Mouse (Mus musculus): Measurements from ENCODE around the gene Snx32. TPM values are rescaled to one million over a fixed set of nuclear protein-coding genes. Genes with fewer than 3 reads are reported as not detected.
"Not testable (repeated sequence)": the region's sequence is repeated elsewhere in the genome, so short reads cannot be mapped to it uniquely, and the experiment has no call there.

Snx32 gene
- polyA plus RNA-seq, 1 experiment from 2014 or later = 10.1 TPM

- WGBS = 60% methylated on average over 17 of the region's 17 CpGs
- ATAC-seq (ENCODE audit: insufficient number of reproducible peaks, insufficient read depth, low FRiP score, low TSS enrichment, low read depth) = no peak
- Histone ChIP-seq H3K9me3 (peaks cover 7% of the 10 kb centered on the region; the same call in 1 of the 2 replicates), H3K9ac (replicated peaks) (no peak within 1 kb of the TSS), H3K4me1 (replicated peaks) (no peaks in the 10 kb centered on the region), H3K36me3 (no peaks in the 10 kb centered on the region; the same call in 1 of the 2 replicates), H3K4me3 (replicated peaks) (no peak within 1 kb of the TSS), H3K27me3 (no peaks in the 10 kb centered on the region), H3K4me2 (no peak within 1 kb of the TSS), H3K27ac (no peak within 1 kb of the TSS)
Observed at GRCm38 (mm10) chr19:5503687-5504086, 6.7 kb downstream of the Snx32 start, which contains the start of gene 1700020D05Rik. Gene 1700020D05Rik, minus strand, starts transcription at chr19:5503787.

- Histone ChIP-seq H3K4me1 (replicated peaks) (no peaks in the 10 kb centered on the region), H3K27me3 (no peaks in the 10 kb centered on the region), H3K9ac (replicated peaks) (no peak overlapping the region), H3K27ac (no peak overlapping the region), H3K4me2 (no peak overlapping the region), H3K36me3 (peaks cover 29% of the 10 kb centered on the region), H3K9me3 (no peaks in the 10 kb centered on the region), H3K4me3 (replicated peaks) (no peak overlapping the region)
- no peak for ATAC-seq (ENCODE audit: insufficient number of reproducible peaks, insufficient read depth, low FRiP score, low TSS enrichment, low read depth)
- 84% methylated on average over 2 of the region's 2 CpGs for WGBS
Observed at GRCm38 (mm10) chr19:5500330-5500875, 9.9 kb downstream of the Snx32 start.

GRCm38 (mm10) chr19:5496052-5496370, 14.3 kb downstream of the Snx32 start:
- ATAC-seq (ENCODE audit: insufficient number of reproducible peaks, insufficient read depth, low FRiP score, low TSS enrichment, low read depth) = no peak
- Histone ChIP-seq H3K4me3 (replicated peaks) (no peak overlapping the region), H3K27ac (no peak overlapping the region), H3K9ac (replicated peaks) (no peak overlapping the region), H3K4me2 (no peak overlapping the region), H3K4me1 (replicated peaks) (peaks cover 14% of the 10 kb centered on the region), H3K36me3 (peaks cover 64% of the 10 kb centered on the region), H3K9me3 (no peaks in the 10 kb centered on the region), H3K27me3 (no peaks in the 10 kb centered on the region)
- 82% methylated on average over 16 of the region's 16 CpGs for WGBS

GRCm38 (mm10) chr19:5495353-5496051, 14.8 kb downstream of the Snx32 start:
- H3K27me3 ChIP-seq = no peaks in the 10 kb centered on the region
- peaks cover 14% of the 10 kb centered on the region for H3K4me1 ChIP-seq (replicated peaks)
- no peak overlapping the region for H3K27ac ChIP-seq
- ATAC-seq (ENCODE audit: insufficient number of reproducible peaks, insufficient read depth, low FRiP score, low TSS enrichment, low read depth) = no peak
- WGBS = 83% methylated on average over 12 of the region's 12 CpGs
- H3K4me2 ChIP-seq = no peak overlapping the region
- no peaks in the 10 kb centered on the region for H3K9me3 ChIP-seq
- no peak overlapping the region for H3K4me3 ChIP-seq (replicated peaks)
- H3K36me3 ChIP-seq = peaks cover 64% of the 10 kb centered on the region
- no peak overlapping the region for H3K9ac ChIP-seq (replicated peaks)

GRCm38 (mm10) chr19:5494314-5494713, 16.0 kb downstream of the Snx32 start:
- no peak for ATAC-seq (ENCODE audit: insufficient number of reproducible peaks, insufficient read depth, low FRiP score, low TSS enrichment, low read depth)
- WGBS = 82% methylated on average over 3 of the region's 3 CpGs
- Histone ChIP-seq H3K27me3 (no peaks in the 10 kb centered on the region), H3K4me2 (no peak overlapping the region), H3K4me3 (replicated peaks) (no peak overlapping the region), H3K4me1 (replicated peaks) (peaks cover 18% of the 10 kb centered on the region), H3K36me3 (peaks cover 64% of the 10 kb centered on the region), H3K9ac (replicated peaks) (no peak overlapping the region), H3K27ac (no peak overlapping the region), H3K9me3 (no peaks in the 10 kb centered on the region)

GRCm38 (mm10) chr19:5493301-5493721, 17.0 kb downstream of the Snx32 start:
- H3K4me1 ChIP-seq (replicated peaks) = peaks cover 21% of the 10 kb centered on the region
- not testable (repeated sequence) for H3K9ac ChIP-seq (replicated peaks); H3K4me3 ChIP-seq (replicated peaks); H3K27me3 ChIP-seq; H3K9me3 ChIP-seq; H3K27ac ChIP-seq; ATAC-seq (ENCODE audit: insufficient number of reproducible peaks, insufficient read depth, low FRiP score, low TSS enrichment, low read depth); H3K4me2 ChIP-seq
- WGBS = 71% methylated on average over 9 of the region's 9 CpGs
- peaks cover 64% of the 10 kb centered on the region for H3K36me3 ChIP-seq

- Histone ChIP-seq H3K9ac (replicated peaks) (no peak overlapping the region), H3K4me2 (no peak overlapping the region), H3K27ac (no peak overlapping the region), H3K36me3 (peaks cover 58% of the 10 kb centered on the region), H3K4me3 (replicated peaks) (no peak overlapping the region), H3K4me1 (replicated peaks) (peaks cover 21% of the 10 kb centered on the region), H3K27me3 (no peaks in the 10 kb centered on the region), H3K9me3 (no peaks in the 10 kb centered on the region)
- 88% methylated on average over 4 of the region's 4 CpGs for WGBS
- no peak for ATAC-seq (ENCODE audit: insufficient number of reproducible peaks, insufficient read depth, low FRiP score, low TSS enrichment, low read depth)
Observed at GRCm38 (mm10) chr19:5492641-5493040, 17.7 kb downstream of the Snx32 start.

GRCm38 (mm10) chr19:5490898-5491708, 19.2 kb downstream of the Snx32 start:
- Histone ChIP-seq H3K4me3 (replicated peaks) (peak overlapping the region; percentile 99), H3K36me3 (peaks cover 49% of the 10 kb centered on the region), H3K4me1 (replicated peaks) (peaks cover 34% of the 10 kb centered on the region), H3K9me3 (no peaks in the 10 kb centered on the region), H3K9ac (replicated peaks) (peak overlapping the region; percentile 96), H3K4me2 (peak overlapping the region; percentile 82), H3K27me3 (no peaks in the 10 kb centered on the region), H3K27ac (peak overlapping the region; percentile 99)
- WGBS = under 1% methylated on average over 59 of the region's 59 CpGs
- peak; percentile 3; the same call in 1 of the 2 replicates for ATAC-seq (ENCODE audit: insufficient number of reproducible peaks, insufficient read depth, low FRiP score, low TSS enrichment, low read depth)

GRCm38 (mm10) chr19:5490313-5490897, 19.9 kb downstream of the Snx32 start, which contains the start of gene Cfl1:
Gene Cfl1, plus strand, starts transcription at chr19:5490455.
- Histone ChIP-seq H3K9ac (replicated peaks) (peak within 1 kb of the TSS; percentile 96), H3K36me3 (peaks cover 49% of the 10 kb centered on the region), H3K27me3 (no peaks in the 10 kb centered on the region), H3K4me2 (peak within 1 kb of the TSS; percentile 82), H3K4me3 (replicated peaks) (peak within 1 kb of the TSS; percentile 99), H3K9me3 (no peaks in the 10 kb centered on the region), H3K4me1 (replicated peaks) (peaks cover 34% of the 10 kb centered on the region), H3K27ac (peak within 1 kb of the TSS; percentile 99)
- peak; percentile 20 for ATAC-seq (ENCODE audit: insufficient number of reproducible peaks, insufficient read depth, low FRiP score, low TSS enrichment, low read depth)
- under 1% methylated on average over 62 of the region's 62 CpGs for WGBS

- Histone ChIP-seq H3K36me3 (peaks cover 50% of the 10 kb centered on the region), H3K4me3 (replicated peaks) (peak overlapping the region; percentile 99), H3K4me2 (peak overlapping the region; percentile 82), H3K27ac (peak overlapping the region; percentile 99), H3K4me1 (replicated peaks) (peaks cover 34% of the 10 kb centered on the region)
- H3K27me3 ChIP-seq; H3K9me3 ChIP-seq; H3K9ac ChIP-seq (replicated peaks); ATAC-seq (ENCODE audit: insufficient number of reproducible peaks, insufficient read depth, low FRiP score, low TSS enrichment, low read depth): not testable (repeated sequence)
- 48% methylated on average over 10 of the region's 10 CpGs for WGBS
Observed at GRCm38 (mm10) chr19:5489721-5490120, 20.6 kb downstream of the Snx32 start.
